Mouse (Mus musculus): ENCODE data around the gene Gm13212.

- no peak for TF ChIP-seq CTCF (IDR thresholded peaks at IDR 0.05; ENCODE audit: low read depth)
- no peak for TF ChIP-seq EP300 (IDR thresholded peaks at IDR 0.05; ENCODE audit: low read depth)
Measured at GRCm38 (mm10) chr4:145564111-145564821, 20.7 kb upstream of the Gm13212 start.
